Mouse (Mus musculus) hindbrain, embryonic 10.5 days (tissue): Measurements from ENCODE around the gene D130040H23Rik. TPM values are rescaled to one million over a fixed set of nuclear protein-coding genes. Genes with fewer than 3 reads are reported as not detected.
A peak's percentile ranks its signal among the peaks of the same experiment; 100 is the strongest.
"Not testable (repeated sequence)": the region's sequence is repeated elsewhere in the genome, so short reads cannot be mapped to it uniquely, and the experiment has no call there.

Experiments used
- DNase-seq: peaks from one replicate; pipeline ENCODE4 v3.0.0-alpha.2; 2017; ENCODE audit warnings: low spot score
- H3K27ac ChIP-seq: fragments of 300-500 bp; sonication (generic); 2 replicates; pipeline ENCODE4 v1.5.1; 2016; ENCODE audit warnings: mild to moderate bottlenecking, moderate library complexity
- H3K27me3 ChIP-seq: fragments of 300-500 bp; sonication (generic); 2 replicates; pipeline ENCODE4 v1.6.1; 2016; ENCODE audit warnings: mild to moderate bottlenecking; ENCODE audit not compliant: poor library complexity, insufficient read depth, severe bottlenecking
- H3K36me3 ChIP-seq: fragments of 300-500 bp; sonication (generic); 2 replicates; pipeline ENCODE4 v1.6.1; 2016; ENCODE audit warnings: mild to moderate bottlenecking, moderate library complexity
- H3K4me1 ChIP-seq: fragments of 300-500 bp; sonication (generic); replicated peaks from 2 replicates; pipeline ENCODE4 v1.6.1; 2016; ENCODE audit warnings: mild to moderate bottlenecking
- H3K4me3 ChIP-seq: fragments of 300-500 bp; sonication (generic); 2 replicates; pipeline ENCODE4 v1.5.1; 2016; ENCODE audit warnings: mild to moderate bottlenecking, moderate library complexity
- H3K9me3 ChIP-seq: fragments of 300-500 bp; sonication (generic); 2 replicates; pipeline ENCODE4 v1.6.1; 2016; ENCODE audit warnings: mild to moderate bottlenecking, moderate library complexity
- WGBS: fragments of 180-500 bp; shearing (Covaris S2); methylation state at CpG from one replicate; pipeline ENCODE4 v1.1.7; 2016; 5-methylcytosine and 5-hydroxymethylcytosine counted together
- polyA plus RNA-seq: library from polyadenylated mRNA; unstranded; fragments of >200 nt; fragmentation: Nextera tagmentation; extraction: Ambion mirVana; gene quantifications from 2 replicates; pipeline ENCODE4 v1.2.1, GENCODE M21; 2016

D130040H23Rik gene
- polyA plus RNA-seq = 4.7 and 5.6 TPM in 2 replicates

GRCm38 (mm10) chr8:69270386-69271202 lies at the start of gene D130040H23Rik:
Gene D130040H23Rik (plus strand): TSS chr8:69271080.
- H3K4me3 ChIP-seq = peak within 1 kb of the TSS; percentile 65
- peak within 1 kb of the TSS; percentile 91 for H3K27ac ChIP-seq
- peaks cover 15% of the 10 kb centered on the region for H3K4me1 ChIP-seq
- peaks cover 16% of the 10 kb centered on the region; the same call in 1 of the 2 replicates for H3K9me3 ChIP-seq
- no peaks in the 10 kb centered on the region for H3K27me3 ChIP-seq
- H3K36me3 ChIP-seq = peaks cover 24% of the 10 kb centered on the region
- peak; percentile 80 for DNase-seq
- 8% methylated on average over 12 of the region's 12 CpGs for WGBS

GRCm38 (mm10) chr8:69242541-69242940 lies 28.3 kb upstream of the D130040H23Rik start:
- 89% methylated on average over 2 of the region's 2 CpGs for WGBS
- H3K36me3 ChIP-seq = no peaks in the 10 kb centered on the region
- 0 out of 2 replicates have a peak, but pooled peaks cover 7% of the 10 kb centered on the region for H3K9me3 ChIP-seq
- H3K27me3 ChIP-seq = no peaks in the 10 kb centered on the region
- no peaks in the 10 kb centered on the region for H3K4me1 ChIP-seq
- DNase-seq = no peak
- no peak overlapping the region for H3K27ac ChIP-seq
- no peak overlapping the region for H3K4me3 ChIP-seq

- DNase-seq = no peak
These were observed 2.4 kb upstream of the D130040H23Rik start for GRCm38 (mm10) chr8:69268525-69268924.

GRCm38 (mm10) chr8:69271203-69271554 lies 299 bp downstream of the D130040H23Rik start:
- Histone ChIP-seq H3K4me1 (peaks cover 15% of the 10 kb centered on the region), H3K9me3 (peaks cover 20% of the 10 kb centered on the region; the same call in 1 of the 2 replicates), H3K36me3 (peaks cover 30% of the 10 kb centered on the region), H3K27me3 (no peaks in the 10 kb centered on the region), H3K27ac (peak overlapping the region; percentile 91), H3K4me3 (peak overlapping the region; percentile 65)
- DNase-seq = no peak
- 15% methylated on average over 6 of the region's 6 CpGs for WGBS

More at GRCm38 (mm10) chr8:69268525-69268924, 2.4 kb upstream of the D130040H23Rik start:
- Histone ChIP-seq H3K4me3 (no peak overlapping the region), H3K9me3 (no peaks in the 10 kb centered on the region), H3K4me1 (peaks cover 15% of the 10 kb centered on the region), H3K27ac (no peak overlapping the region), H3K27me3 (no peaks in the 10 kb centered on the region), H3K36me3 (peaks cover 4% of the 10 kb centered on the region; the same call in 1 of the 2 replicates)
- WGBS = 67% methylated on average over 4 of the region's 4 CpGs

GRCm38 (mm10) chr8:69272435-69272834 lies 1.6 kb downstream of the D130040H23Rik start:
- Histone ChIP-seq H3K4me3 (no peak overlapping the region), H3K9me3 (peaks cover 32% of the 10 kb centered on the region), H3K4me1 (peaks cover 15% of the 10 kb centered on the region), H3K36me3 (peaks cover 42% of the 10 kb centered on the region), H3K27me3 (no peaks in the 10 kb centered on the region), H3K27ac (no peak overlapping the region)
- WGBS = 91% methylated on average over 6 of the region's 6 CpGs
- DNase-seq = no peak

GRCm38 (mm10) chr8:69324771-69325170 lies 53.9 kb downstream of the D130040H23Rik start:
- Histone ChIP-seq H3K36me3 (no peaks in the 10 kb centered on the region), H3K27ac (no peak overlapping the region), H3K4me1 (no peaks in the 10 kb centered on the region), H3K27me3 (no peaks in the 10 kb centered on the region), H3K4me3 (no peak overlapping the region), H3K9me3 (0 out of 2 replicates have a peak, but pooled peaks cover 8% of the 10 kb centered on the region)
- no peak for DNase-seq
- WGBS = 79% methylated on average over 2 of the region's 2 CpGs

- no peaks in the 10 kb centered on the region for H3K4me1 ChIP-seq
- DNase-seq = peak; percentile 85
- 0 out of 2 replicates have a peak, but pooled peaks cover 5% of the 10 kb centered on the region for H3K9me3 ChIP-seq
- H3K36me3 ChIP-seq = no peaks in the 10 kb centered on the region
- WGBS = 15% methylated on average over 24 of the region's 24 CpGs
- H3K4me3 ChIP-seq = peak overlapping the region; percentile 47
- H3K27ac ChIP-seq = 0 out of 2 replicates have a peak overlapping the region, but pooled peaks have one; percentile 42
- H3K27me3 ChIP-seq = no peaks in the 10 kb centered on the region
These were observed 57.7 kb downstream of the D130040H23Rik start for GRCm38 (mm10) chr8:69328301-69329288.

GRCm38 (mm10) chr8:69329289-69329688 lies 58.4 kb downstream of the D130040H23Rik start:
- not testable (repeated sequence) for H3K27ac ChIP-seq, H3K9me3 ChIP-seq, DNase-seq, H3K36me3 ChIP-seq, H3K4me1 ChIP-seq, H3K27me3 ChIP-seq
- 70% methylated on average over 6 of the region's 6 CpGs for WGBS
- peak overlapping the region; percentile 47 for H3K4me3 ChIP-seq

Other genes starting within 250 kb of the D130040H23Rik start
- 15.3 and 22.0 TPM in 2 replicates for gene Zfp930, start 62.0 kb upstream of the D130040H23Rik start, polyA plus RNA-seq
- not detected in 2 replicates for gene Gm9495, start 182.5 kb downstream of the D130040H23Rik start, polyA plus RNA-seq